Mouse (Mus musculus): Measurements from ENCODE around the gene Jak3. TPM values are rescaled to one million over a fixed set of nuclear protein-coding genes. Genes with fewer than 3 reads are reported as not detected.

The Jak3 gene
- polyA plus RNA-seq, 1 experiment from 2014 or later = 9.1 TPM

DNA sequence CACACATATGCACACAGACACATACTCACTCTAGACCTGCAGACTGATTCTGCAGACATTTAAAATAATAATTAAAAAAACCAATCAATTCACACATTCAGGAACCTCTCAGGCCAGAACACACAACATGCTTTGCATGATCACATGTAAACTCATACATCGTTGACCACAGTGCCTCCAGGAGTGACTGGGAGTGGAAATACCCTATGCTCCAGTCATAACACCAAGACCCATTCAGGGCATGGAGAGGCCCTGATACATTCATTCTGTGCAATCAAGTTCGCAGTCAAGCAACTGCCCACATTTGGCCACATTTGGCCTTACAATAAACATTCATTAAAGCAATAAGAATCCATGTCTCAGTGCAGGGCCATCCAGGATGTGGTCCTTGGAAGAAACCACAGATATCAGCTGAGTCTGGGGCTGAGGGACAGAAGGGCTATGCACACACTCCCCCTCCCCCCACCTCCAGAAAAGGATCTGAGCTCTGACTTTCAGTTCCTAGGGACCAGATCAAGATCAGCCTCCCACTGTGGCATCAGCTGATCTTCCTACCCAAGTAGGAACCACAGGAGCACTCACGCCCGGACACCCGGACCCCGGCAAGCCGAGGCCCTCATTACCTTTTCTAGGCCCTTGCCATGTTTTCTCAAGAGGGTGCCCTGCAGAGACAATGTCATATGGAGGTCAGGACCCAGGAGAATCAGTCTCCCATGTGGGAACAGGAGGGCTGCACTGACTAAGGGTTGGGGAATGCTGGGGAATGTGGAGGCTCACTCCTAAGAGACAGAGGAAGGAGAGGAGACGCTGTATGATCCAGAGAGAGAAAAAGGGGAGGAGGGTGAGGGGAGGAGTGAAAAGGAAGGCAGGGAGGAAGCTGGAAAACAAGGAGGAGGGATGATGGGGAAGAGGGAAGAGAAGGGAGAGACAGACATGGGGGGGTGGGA lies 38.7 kb upstream of the Jak3 start:
- no peak overlapping the region for H3K9ac ChIP-seq
- 67% methylated on average over 8 of the region's 8 CpGs for WGBS
- H3K4me3 ChIP-seq (replicated peaks) = no peak overlapping the region
- no peak overlapping the region for H3K4me2 ChIP-seq
- H3K4me1 ChIP-seq = 0 out of 2 replicates have a peak, but pooled peaks cover 9% of the 10 kb centered on the region
- no peak for ATAC-seq (ENCODE audit: insufficient read depth, low FRiP score, low read depth)
- H3K27me3 ChIP-seq (replicated peaks) = peaks cover 15% of the 10 kb centered on the region
- H3K27ac ChIP-seq = no peak overlapping the region
- H3K36me3 ChIP-seq = no peaks in the 10 kb centered on the region
- no peaks in the 10 kb centered on the region for H3K9me3 ChIP-seq

DNA sequence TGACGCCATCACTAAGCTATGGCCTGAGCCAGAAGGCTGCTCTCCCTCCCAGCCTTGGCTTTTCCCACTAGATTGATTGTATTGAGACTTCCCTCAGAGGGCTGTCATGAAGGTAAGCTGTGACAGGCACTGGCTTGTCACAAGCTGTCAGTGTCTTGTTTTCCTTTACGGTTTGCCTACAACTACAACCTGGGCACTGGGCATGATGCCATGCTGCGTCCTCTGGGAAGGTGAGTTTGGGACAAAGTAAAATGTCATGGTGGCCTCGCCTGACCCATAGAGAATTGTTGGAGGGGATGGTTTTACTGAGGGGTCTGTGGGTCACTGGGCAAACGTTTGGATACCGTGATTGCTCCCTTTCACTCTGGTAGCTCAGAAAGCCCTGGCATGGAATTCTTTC lies 37.8 kb upstream of the Jak3 start:
- ATAC-seq (ENCODE audit: insufficient read depth, low FRiP score, low read depth) = no peak
- Histone ChIP-seq H3K27me3 (replicated peaks) (peaks cover 15% of the 10 kb centered on the region), H3K9me3 (no peaks in the 10 kb centered on the region), H3K4me2 (no peak overlapping the region), H3K36me3 (no peaks in the 10 kb centered on the region), H3K4me3 (replicated peaks) (no peak overlapping the region), H3K27ac (no peak overlapping the region), H3K9ac (no peak overlapping the region), H3K4me1 (0 out of 2 replicates have a peak, but pooled peaks cover 9% of the 10 kb centered on the region)
- 68% methylated on average over 6 of the region's 6 CpGs for WGBS

- H3K4me1 ChIP-seq = 0 out of 2 replicates have a peak, but pooled peaks cover 3% of the 10 kb centered on the region
- no peak overlapping the region for H3K9ac ChIP-seq
- H3K4me2 ChIP-seq = no peak overlapping the region
- no peak overlapping the region for H3K4me3 ChIP-seq (replicated peaks)
- ATAC-seq (ENCODE audit: insufficient read depth, low FRiP score, low read depth) = no peak
- whole genome bisulfite sequencing = 89% methylated on average over 4 of the region's 4 CpGs
- no peaks in the 10 kb centered on the region for H3K36me3 ChIP-seq
- H3K27me3 ChIP-seq (replicated peaks) = 0 out of 2 replicates have a peak, but pooled peaks cover 7% of the 10 kb centered on the region
- no peak overlapping the region for H3K27ac ChIP-seq
- no peaks in the 10 kb centered on the region for H3K9me3 ChIP-seq
These were observed 36.8 kb upstream of the Jak3 start for GRCm38 (mm10) chr8:71639318-71639717.

DNA sequence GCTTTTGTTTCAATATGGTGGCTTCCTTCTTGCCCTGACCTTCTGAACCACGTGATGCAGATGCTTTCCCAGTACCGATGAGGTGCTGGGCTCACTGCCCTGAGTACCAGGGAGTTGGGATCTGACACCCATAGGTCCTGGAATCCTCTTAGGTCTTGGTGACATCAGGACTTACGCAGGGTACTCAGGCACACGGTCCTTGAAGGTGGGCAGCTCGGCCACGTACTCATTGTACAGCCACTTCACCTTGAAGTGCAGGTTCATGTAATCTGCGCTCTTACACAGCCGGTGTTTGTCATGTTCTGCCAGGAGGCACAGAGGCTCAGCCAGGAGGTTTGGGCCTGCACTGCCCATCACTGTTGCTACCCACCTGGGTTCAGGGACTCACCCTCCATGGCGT lies 30.6 kb upstream of the Jak3 start:
- Histone ChIP-seq H3K4me2 (no peak overlapping the region), H3K4me1 (no peaks in the 10 kb centered on the region), H3K9ac (no peak overlapping the region), H3K9me3 (no peaks in the 10 kb centered on the region), H3K27me3 (replicated peaks) (no peaks in the 10 kb centered on the region), H3K27ac (no peak overlapping the region), H3K4me3 (replicated peaks) (no peak overlapping the region), H3K36me3 (no peaks in the 10 kb centered on the region)
- WGBS = 77% methylated on average over 9 of the region's 9 CpGs
- ATAC-seq (ENCODE audit: insufficient read depth, low FRiP score, low read depth) = no peak

DNA sequence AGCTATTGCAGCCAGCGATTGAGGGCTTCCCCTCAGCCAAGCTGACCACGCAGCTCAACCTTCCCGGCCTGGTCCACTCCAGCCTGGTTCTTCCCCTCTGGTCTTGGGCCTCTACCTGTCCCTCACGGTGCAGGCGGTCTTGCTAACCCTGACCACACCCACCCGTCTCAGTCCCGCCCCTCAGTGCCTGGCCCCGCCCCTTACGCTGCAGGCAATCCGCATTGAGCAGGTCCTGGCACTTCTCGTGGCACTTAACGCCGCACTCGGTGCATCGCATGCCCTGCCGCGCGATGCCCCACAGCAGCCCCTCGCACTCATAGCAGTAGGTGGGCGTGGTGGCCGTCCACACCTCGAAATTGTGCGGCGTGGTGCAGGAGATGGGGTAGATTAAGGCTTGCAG lies 21.5 kb upstream of the Jak3 start:
- H3K27me3 ChIP-seq (replicated peaks) = peaks cover 56% of the 10 kb centered on the region
- under 1% methylated on average over 24 of the region's 24 CpGs for WGBS
- H3K9ac ChIP-seq = no peak overlapping the region

DNA sequence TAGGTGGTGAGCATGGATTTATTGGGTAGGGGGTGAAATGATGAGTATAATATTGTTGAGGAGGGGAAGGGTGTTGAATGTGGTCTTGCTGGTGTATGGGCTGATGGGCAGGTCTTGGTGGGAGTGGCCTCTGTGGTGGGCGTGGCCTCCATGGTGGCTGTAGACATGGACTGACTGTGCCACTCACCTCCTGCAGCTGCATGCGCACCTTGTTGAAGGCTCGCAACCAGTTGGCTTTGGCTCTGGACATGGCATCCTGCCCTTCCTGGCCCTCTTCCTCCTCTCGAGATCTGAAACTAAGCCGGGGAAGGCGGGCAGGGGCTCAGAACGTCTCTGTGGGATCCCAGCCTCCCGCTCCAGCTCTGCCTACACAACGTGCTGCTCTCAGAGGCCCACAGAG lies 18.3 kb upstream of the Jak3 start:
- H3K9me3 ChIP-seq = no peaks in the 10 kb centered on the region
- no peak overlapping the region for H3K4me2 ChIP-seq
- no peaks in the 10 kb centered on the region for H3K36me3 ChIP-seq
- H3K4me1 ChIP-seq = peaks cover 12% of the 10 kb centered on the region; the same call in 1 of the 2 replicates
- peaks cover 65% of the 10 kb centered on the region for H3K27me3 ChIP-seq (replicated peaks)
- H3K9ac ChIP-seq = no peak overlapping the region
- H3K4me3 ChIP-seq (replicated peaks) = no peak overlapping the region
- no peak for ATAC-seq (ENCODE audit: insufficient read depth, low FRiP score, low read depth)
- no peak overlapping the region for H3K27ac ChIP-seq
- 27% methylated on average over 8 of the region's 9 CpGs for WGBS

More for the DNA sequence above, 21.5 kb upstream of the Jak3 start:
- peak; percentile 29; the same call in 1 of the 2 replicates for ATAC-seq (ENCODE audit: insufficient read depth, low FRiP score, low read depth)
- H3K4me2 ChIP-seq = peak overlapping the region; percentile 46
- H3K9me3 ChIP-seq = no peaks in the 10 kb centered on the region
- H3K4me3 ChIP-seq (replicated peaks) = 0 out of 2 replicates have a peak overlapping the region, but pooled peaks have one; percentile 4
- H3K36me3 ChIP-seq = no peaks in the 10 kb centered on the region
- no peak overlapping the region for H3K27ac ChIP-seq
- peaks cover 12% of the 10 kb centered on the region; the same call in 1 of the 2 replicates for H3K4me1 ChIP-seq

- Histone ChIP-seq H3K9ac (no peak overlapping the region), H3K27me3 (replicated peaks) (peaks cover 64% of the 10 kb centered on the region), H3K9me3 (no peaks in the 10 kb centered on the region), H3K36me3 (no peaks in the 10 kb centered on the region), H3K27ac (no peak overlapping the region), H3K4me2 (no peak overlapping the region), H3K4me1 (peaks cover 12% of the 10 kb centered on the region; the same call in 1 of the 2 replicates), H3K4me3 (replicated peaks) (no peak overlapping the region)
- WGBS = 27% methylated on average over 17 of the region's 17 CpGs
- no peak for ATAC-seq (ENCODE audit: insufficient read depth, low FRiP score, low read depth)
These were observed 17.5 kb upstream of the Jak3 start for GRCm38 (mm10) chr8:71658515-71659049.

DNA sequence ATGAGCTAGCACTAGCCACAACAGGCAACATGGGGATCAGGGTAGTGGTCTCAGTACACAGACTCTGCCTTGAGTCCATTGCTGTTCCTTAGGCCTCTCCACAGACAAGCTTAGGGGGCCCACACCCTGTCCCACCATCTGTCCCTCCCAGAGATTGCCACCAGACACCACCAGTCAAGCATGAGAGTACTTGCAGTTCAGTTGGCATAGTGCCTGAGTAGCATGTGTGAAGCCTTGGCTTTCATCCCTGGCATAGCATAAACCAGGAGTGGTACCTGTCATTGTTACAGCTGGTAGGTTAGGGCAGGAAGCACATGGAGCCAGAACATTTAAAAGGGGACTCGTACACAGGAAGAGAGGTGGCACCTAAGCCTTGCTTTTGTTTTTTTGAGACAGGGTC lies 16.3 kb upstream of the Jak3 start:
- WGBS = 63% methylated on average over 1 of the region's 1 CpGs

DNA sequence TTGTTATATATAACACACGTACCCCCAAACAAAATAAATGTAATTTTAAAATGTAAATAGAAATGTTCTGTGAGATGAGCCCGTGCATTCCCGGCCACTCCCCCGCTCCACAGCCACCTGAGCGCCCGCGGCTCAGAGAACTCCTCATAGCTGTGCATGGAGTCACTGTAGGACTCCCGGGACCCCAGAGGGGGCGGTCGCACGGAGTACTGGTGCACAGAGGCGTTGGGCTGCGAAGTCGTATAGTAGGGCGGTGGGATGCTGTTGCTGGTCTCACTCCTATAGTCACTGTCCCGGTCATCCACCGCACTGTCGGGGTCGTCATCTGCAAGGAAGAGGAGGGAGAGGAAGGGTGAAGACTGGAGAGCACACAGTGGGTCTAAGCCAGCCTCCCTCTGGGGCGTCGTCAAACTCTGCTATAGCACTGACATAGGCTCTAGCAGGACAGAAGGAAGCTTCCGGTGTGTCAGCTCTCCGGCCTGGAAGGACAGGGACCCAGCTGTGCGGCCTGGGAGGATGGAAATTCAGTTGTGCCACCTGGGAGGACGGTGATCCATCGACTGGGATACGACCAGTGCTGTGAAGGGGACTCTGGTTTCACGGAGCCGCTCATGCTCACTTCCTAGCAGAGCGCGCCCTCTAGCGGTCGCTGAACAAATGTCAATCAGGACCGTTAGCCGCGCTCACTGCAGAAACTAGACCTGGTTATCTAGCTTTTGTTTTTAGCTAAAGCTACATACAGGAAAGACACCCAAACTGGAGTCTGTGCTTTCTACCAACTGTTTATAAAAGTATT lies 15.6 kb upstream of the Jak3 start:
- H3K4me2 ChIP-seq = peak overlapping the region; percentile 19; the same call in 1 of the 2 replicates
- H3K9ac ChIP-seq = no peak overlapping the region
- H3K27me3 ChIP-seq (replicated peaks) = peaks cover 45% of the 10 kb centered on the region
- H3K4me3 ChIP-seq (replicated peaks) = no peak overlapping the region
- no peaks in the 10 kb centered on the region for H3K36me3 ChIP-seq
- 7% methylated on average over 36 of the region's 36 CpGs for WGBS
- no peak overlapping the region for H3K27ac ChIP-seq
- ATAC-seq (ENCODE audit: insufficient read depth, low FRiP score, low read depth) = 0 out of 2 replicates have a peak, but pooled peaks have one; percentile 41
- no peaks in the 10 kb centered on the region for H3K9me3 ChIP-seq
- H3K4me1 ChIP-seq = 0 out of 2 replicates have a peak, but pooled peaks cover 4% of the 10 kb centered on the region

More for the DNA sequence above, 16.3 kb upstream of the Jak3 start:
- Histone ChIP-seq H3K27me3 (replicated peaks) (peaks cover 52% of the 10 kb centered on the region), H3K4me1 (peaks cover 8% of the 10 kb centered on the region; the same call in 1 of the 2 replicates), H3K27ac (no peak overlapping the region), H3K36me3 (no peaks in the 10 kb centered on the region), H3K9ac (no peak overlapping the region), H3K4me2 (no peak overlapping the region), H3K9me3 (no peaks in the 10 kb centered on the region), H3K4me3 (replicated peaks) (no peak overlapping the region)
- no peak for ATAC-seq (ENCODE audit: insufficient read depth, low FRiP score, low read depth)

DNA sequence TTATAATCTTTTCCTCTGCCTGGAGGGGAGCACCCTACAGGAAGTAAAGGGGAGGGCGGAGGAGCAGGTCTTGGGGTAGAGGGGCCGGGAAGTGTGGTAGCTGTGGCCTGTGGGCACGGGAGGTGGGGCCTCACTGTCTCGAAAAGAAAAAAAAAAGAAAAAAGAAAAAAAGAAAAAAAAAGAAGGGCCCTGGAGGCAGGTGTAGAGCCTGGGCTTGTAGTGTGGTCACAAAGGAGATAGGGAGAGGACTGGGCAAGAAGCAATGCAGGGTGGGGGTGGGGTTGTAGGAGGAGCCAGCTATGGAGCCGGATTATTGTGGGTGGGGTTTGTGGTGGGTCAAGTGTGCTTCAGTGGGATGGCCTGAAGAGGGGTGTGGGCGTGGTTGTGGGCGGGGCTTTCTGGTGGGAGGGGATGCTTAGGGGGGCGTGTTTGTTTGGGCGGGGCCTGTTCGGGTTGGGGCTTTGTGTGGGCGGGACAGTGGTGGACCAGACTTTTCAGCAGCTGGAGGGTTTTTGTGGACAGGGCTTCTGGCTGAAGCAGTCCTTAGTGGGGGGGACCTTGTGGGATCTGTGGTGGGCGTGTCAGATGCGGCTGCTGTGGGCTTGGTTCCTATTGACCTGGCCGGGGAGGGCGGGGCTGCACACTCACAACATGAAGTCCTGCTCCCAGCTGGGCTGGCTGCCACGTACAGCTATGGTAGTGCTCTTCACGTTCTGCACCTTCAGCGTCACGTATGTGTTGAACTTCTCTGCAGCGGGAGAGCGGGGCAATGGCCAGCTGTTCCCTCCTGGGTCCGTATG lies 10.6 kb upstream of the Jak3 start:
- Histone ChIP-seq H3K27me3 (replicated peaks) (peaks cover 27% of the 10 kb centered on the region), H3K36me3 (no peaks in the 10 kb centered on the region), H3K27ac (no peak overlapping the region), H3K4me3 (replicated peaks) (peak overlapping the region; percentile 27), H3K4me2 (peak overlapping the region; percentile 53), H3K9ac (no peak overlapping the region), H3K9me3 (no peaks in the 10 kb centered on the region), H3K4me1 (peaks cover 25% of the 10 kb centered on the region)
- WGBS = 6% methylated on average over 22 of the region's 22 CpGs
- peak; percentile 75 for ATAC-seq (ENCODE audit: insufficient read depth, low FRiP score, low read depth)

DNA sequence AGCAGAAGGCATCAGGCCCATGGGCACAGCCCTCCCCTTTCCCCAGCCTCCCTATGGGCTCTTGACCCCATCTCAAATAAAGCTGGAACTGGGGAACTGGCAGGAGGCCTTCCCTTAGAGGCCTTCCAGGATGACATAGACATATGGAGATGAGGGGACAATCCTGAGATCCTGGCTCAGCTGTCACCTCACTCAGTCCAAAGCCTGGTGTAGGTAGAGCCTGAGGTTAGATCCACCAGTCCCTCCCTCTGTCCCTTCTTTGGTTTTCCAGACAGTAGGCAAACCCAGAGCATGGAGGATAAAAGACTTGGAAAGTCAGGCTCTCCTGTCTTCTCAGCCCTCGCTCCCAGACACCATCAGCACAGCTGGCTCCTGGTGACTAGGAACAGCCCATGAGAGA lies 9.2 kb upstream of the Jak3 start:
- Histone ChIP-seq H3K4me2 (no peak overlapping the region), H3K27me3 (replicated peaks) (peaks cover 27% of the 10 kb centered on the region; the same call in 1 of the 2 replicates), H3K9ac (no peak overlapping the region), H3K9me3 (no peaks in the 10 kb centered on the region), H3K4me1 (peaks cover 34% of the 10 kb centered on the region), H3K36me3 (no peaks in the 10 kb centered on the region), H3K27ac (no peak overlapping the region), H3K4me3 (replicated peaks) (no peak overlapping the region)
- no peak for ATAC-seq (ENCODE audit: insufficient read depth, low FRiP score, low read depth)
- WGBS = 40% methylated on average over 1 of the region's 1 CpGs
